Mouse (Mus musculus) layer of hippocampus, postnatal 25 days (tissue): ENCODE results near the gene Etfbkmt. TPM values are rescaled to one million over a fixed set of nuclear protein-coding genes. Genes with fewer than 3 reads are reported as not detected.
"Not testable (repeated sequence)": the region's sequence is repeated elsewhere in the genome, so short reads cannot be mapped to it uniquely, and the experiment has no call there.

Experiments
- DNase-seq, 2 experiments: peaks; one replicate each; pipeline ENCODE4 v3.0.0; 2022; ENCODE audit warnings: mixed read lengths in 2 of 2, low spot score in 1 of 2; ENCODE audit errors: extremely low spot score in 1 of 2
- total RNA-seq, 2 experiments: library from RNA; stranded (reverse); gene quantifications; 2 replicates each; pipeline ENCODE4 v1.2.3; 2021

Etfbkmt gene
- total RNA-seq, 2 experiments from 2014 or later = 2.4 to 4.5 TPM

DNA sequence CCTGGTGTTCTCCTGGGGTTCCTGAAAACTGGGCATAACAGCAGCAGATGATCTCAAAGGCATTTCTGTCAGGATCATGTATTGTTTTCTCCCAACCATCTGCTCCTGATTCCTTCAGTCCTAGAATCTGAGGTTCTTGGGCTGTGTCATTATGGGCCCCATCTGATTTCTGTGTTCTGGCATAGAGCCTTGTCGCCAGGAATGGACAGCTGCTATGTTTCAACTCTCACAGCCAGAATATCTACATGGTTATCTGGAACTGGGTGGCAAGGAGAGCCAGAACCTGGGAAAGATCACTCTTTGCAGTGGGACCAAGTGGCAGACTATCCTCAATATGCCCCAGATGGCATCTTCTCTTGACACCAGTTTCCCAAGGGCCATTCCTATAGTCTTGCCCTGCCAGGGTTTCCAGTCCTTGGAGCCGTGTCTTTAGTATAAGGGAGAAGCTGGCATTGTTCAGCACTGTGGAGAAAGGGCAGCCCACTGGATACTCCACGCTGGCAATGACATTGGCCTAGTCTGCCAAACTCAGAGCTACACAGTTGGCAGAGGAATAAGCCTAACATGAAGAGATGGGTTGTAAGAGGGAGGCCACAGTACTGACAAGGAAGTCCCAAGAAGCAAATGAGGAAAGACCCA lies 35.4 kb downstream of the Etfbkmt start:
- DNase-seq = no peak

DNA sequence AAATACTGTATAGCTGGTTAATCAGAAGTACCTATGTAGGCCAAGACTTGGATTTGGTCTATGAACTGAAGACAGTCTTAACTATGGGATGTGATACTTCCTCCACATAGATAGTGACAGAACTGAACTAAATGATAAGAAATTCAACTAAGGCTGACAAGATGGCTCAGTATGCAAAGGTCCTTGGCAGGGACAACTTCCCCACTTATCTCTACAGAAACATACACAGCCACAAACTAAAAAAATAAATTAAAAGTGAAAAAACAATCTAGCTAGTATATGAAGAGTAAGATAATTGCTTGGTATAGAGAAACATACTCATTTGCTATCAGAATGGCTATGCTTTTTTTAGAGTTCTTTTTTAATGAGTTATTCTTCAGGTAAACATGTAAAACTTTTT lies 39.4 kb downstream of the Etfbkmt start:
- DNase-seq = no peak

GRCm38 (mm10) chr6:149184007-149184406 lies 44.4 kb downstream of the Etfbkmt start:
- DNase-seq = no peak

DNA sequence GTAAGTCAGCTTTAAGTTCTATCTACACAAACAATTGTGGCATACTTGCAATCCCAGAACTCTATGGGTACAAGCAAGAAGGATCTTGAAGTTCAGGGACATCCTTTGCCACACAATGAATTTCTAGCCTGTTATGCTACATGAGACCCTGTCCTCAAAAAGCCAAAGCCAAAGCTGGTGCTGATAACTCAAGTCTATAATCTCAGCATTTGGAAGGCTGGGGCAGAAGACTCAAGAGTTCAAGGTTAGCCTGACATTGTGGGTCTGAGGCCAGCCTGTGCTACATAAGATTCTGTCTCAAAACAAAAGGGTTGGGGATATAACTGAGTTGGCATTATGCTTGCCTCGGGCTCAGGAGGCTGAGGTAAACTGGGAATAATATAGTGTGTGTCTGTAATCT lies 47.7 kb downstream of the Etfbkmt start:
- no peak for DNase-seq

- peak; percentile 79 to 82 for DNase-seq
Measured at GRCm38 (mm10) chr6:149188041-149188924, 48.6 kb downstream of the Etfbkmt start, which contains the start of gene Amn1. TSS of gene Amn1 (minus strand) at chr6:149188712.

GRCm38 (mm10) chr6:149188925-149189257 lies 49.2 kb downstream of the Etfbkmt start:
- DNase-seq = peak in 1 of 2 experiments; percentile 71

DNA sequence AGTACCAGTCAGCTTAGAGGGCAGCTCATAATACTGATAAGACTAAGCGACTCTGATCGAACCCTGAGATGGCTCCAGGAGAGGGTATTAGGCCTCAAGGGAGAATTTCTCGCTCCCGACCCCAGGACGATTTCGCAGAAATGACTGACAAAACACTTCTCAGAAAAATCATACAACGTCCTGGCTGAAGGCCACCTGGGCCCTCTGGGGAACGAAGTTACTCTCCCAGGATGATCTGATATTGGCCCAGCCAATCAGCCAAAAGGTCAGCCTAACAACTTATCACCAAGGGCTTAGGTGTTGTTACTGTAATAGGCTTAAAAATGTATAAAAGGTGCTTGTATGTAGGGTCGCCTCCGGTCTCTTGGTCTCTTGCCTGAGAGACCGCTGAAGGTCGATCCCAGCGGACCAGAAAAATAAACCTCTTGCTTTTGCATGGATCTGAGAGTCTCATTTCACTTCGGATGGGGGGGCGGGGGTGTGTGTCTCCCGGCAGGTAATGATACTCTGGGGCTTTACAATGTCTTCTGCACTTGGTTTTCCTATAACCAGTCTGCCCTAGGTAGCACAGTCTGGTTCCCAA lies 49.8 kb downstream of the Etfbkmt start:
- DNase-seq = no peak

- not testable (repeated sequence) for DNase-seq
Measured at GRCm38 (mm10) chr6:149191951-149192350, 52.3 kb downstream of the Etfbkmt start.

DNA sequence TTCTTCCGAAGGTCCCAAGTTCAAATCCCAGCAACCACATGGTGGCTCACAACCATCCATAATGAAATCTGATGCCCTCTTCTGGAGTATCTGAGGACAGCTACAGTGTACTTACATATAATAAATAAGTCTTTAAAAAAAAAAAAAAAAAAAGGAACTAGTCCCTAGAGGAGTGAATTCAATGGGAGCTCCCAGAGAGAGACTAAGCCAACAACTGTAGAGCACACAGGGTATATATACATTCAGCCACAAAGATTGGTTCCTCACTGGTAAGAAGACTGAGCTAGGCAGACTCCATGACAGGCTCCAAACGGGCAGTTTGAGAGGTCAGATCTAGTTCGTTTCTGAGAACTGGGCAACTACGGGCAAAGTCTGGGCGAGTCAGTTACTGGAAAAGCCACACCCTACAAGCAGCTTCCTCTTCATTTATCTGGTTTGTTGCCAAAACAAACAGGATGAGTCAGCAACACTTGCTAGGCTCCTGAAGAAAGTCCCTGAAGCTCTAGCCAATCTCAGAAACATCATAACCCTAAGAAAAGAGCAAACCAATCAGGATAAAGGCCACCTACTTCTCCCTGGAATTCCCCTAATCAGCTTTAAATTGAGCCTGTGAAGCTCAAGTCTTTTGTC lies 53.7 kb downstream of the Etfbkmt start:
- DNase-seq = no peak

DNA sequence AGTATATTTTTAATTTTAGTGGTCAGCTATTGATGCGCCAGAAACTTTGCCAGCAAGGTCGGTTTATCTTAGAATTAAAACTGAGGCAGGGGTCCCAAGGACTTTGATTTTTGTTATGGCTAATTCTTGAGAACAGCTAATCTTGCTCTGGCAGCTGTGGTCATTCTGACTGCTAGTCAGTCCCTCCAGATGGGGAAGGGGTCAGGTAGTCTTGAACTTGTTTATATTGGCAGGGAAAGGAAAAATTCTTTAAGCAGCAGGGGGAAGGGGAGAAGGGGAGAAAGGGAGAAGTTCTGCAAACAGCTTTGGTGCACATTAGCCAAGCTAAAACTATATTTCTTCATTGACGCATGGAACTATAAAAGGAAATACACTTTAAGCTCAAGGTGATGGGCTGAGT lies 57.5 kb downstream of the Etfbkmt start:
- DNase-seq = no peak

- no peak for DNase-seq
Measured at GRCm38 (mm10) chr6:149198572-149198971, 58.9 kb downstream of the Etfbkmt start.

Other genes with a start within 250 kb of the Etfbkmt start
- gene Caprin2, start 243.6 kb upstream of the Etfbkmt start, total RNA-seq = 1 to 10 TPM; 6.2 to 9.2 TPM
- 1 to 10 TPM; 2.9 to 3.4 TPM for gene Sinhcaf, start 193.4 kb upstream of the Etfbkmt start, total RNA-seq
- 10 to 100 TPM; 40.9 to 48.0 TPM for gene Dennd5b, start 38.2 kb upstream of the Etfbkmt start, total RNA-seq
- gene Gm10203, start 9.7 kb upstream of the Etfbkmt start, total RNA-seq = not detected
- 10 to 100 TPM; 31.5 to 33.6 TPM for gene Amn1, start 48.9 kb downstream of the Etfbkmt start, total RNA-seq
- 10 to 100 TPM; 12.9 to 18.0 TPM for gene Resf1, start 169.6 kb downstream of the Etfbkmt start, total RNA-seq